Comparison of ENCODE assay signal across 8 mouse cellular contexts in genomic region chr10:40302140-40302985, GRCm38 (mm10). TPM values are rescaled to one million over a fixed set of nuclear protein-coding genes. Genes with fewer than 3 reads are reported as not detected.
DNase-seq lines count a peak whose midpoint lies in the region; ATAC-seq and TF ChIP-seq lines count a peak whose summit lies in the region.

Gene Amd1, minus strand, starts transcription at chr10:40302186.

- peak within 1 kb of the TSS; percentile 97 for H3K9ac ChIP-seq in hindbrain, embryonic 13.5 days

- ATAC-seq in Patski, result peak; percentile 84
- peak; percentile 98 for ATAC-seq in hindbrain, embryonic 13.5 days (ENCODE audit: low FRiP score)

- peak within 1 kb of the TSS; percentile 99 for H3K27ac ChIP-seq in hindbrain, embryonic 13.5 days

- H3K4me1 ChIP-seq in hindbrain, embryonic 13.5 days (replicated peaks), result peaks cover 26% of the 10 kb centered on the region

- peak; percentile 89 for DNase-seq in Patski (ENCODE audit: low read depth, low spot score)
- peak; percentile 100 for DNase-seq in cerebellum, postnatal 14 days
- peak; percentile 98 to 100 for DNase-seq in frontal cortex, postnatal 14 days (ENCODE audit: low spot score in 2 of 2)
- DNase-seq in layer of hippocampus, postnatal 25 days (ENCODE audit: extremely low spot score in 1 of 2, low spot score in 1 of 2), result peak; percentile 100
- peak; percentile 99 for DNase-seq in lung, postnatal 25 days (ENCODE audit: low spot score)
- DNase-seq in retina, embryonic 14.5 days (ENCODE audit: low spot score), result peak; percentile 100
- DNase-seq in thymus, postnatal 4 days, result peak; percentile 100

- in situ Hi-C loops in Patski (cut with MboI; ENCODE audit: low pct_unique_long_range_greater_than_20kb), result no loop called here

- no peaks in the 10 kb centered on the region for H3K27me3 ChIP-seq in Patski
- H3K27me3 ChIP-seq in hindbrain, embryonic 13.5 days, result no peaks in the 10 kb centered on the region

- H3K36me3 ChIP-seq in hindbrain, embryonic 13.5 days, result no peaks in the 10 kb centered on the region

- H3K4me2 ChIP-seq in hindbrain, embryonic 13.5 days, result peak within 1 kb of the TSS; percentile 75

- TF ChIP-seq CTCF in Patski (IDR thresholded peaks at IDR 0.05), result no peak

- under 1% methylated on average over 55 of the region's 55 CpGs for WGBS in hindbrain, embryonic 13.5 days

- H3K9me3 ChIP-seq in hindbrain, embryonic 13.5 days, result no peaks in the 10 kb centered on the region

- CTCF ChIA-PET in Patski (lab: Charles Lee), result interaction anchor here (1.1 to 1.8 kb wide), 4 partner anchors 14 to 222 kb away, joined by 3 to 5 read pairs (median 4); no protein-coding TSS in a partner anchor

- POLR2A ChIA-PET in Patski (lab: Charles Lee), result interaction anchor here (1.0 kb wide), 2 partner anchors 44 to 48 kb away, joined by 3 to 4 read pairs; no protein-coding TSS in a partner anchor

- H3K4me3 ChIP-seq in hindbrain, embryonic 13.5 days, result peak within 1 kb of the TSS; percentile 97

RNA-seq across cellular contexts. Expression of gene Amd1, which starts in this region (rescaled TPM):
- polyA plus RNA-seq in Patski (2021), result 56.5 TPM
- 40.4 and 43.3 TPM in 2 replicates for polyA plus RNA-seq in hindbrain, embryonic 13.5 days (2015; fragmentation: Nextera tagmentation; extraction: Ambion mirVana)
- 10 to 100 TPM; 67.2 to 80.9 TPM for total RNA-seq in layer of hippocampus, postnatal 25 days (2021)

Comparison
In these comparisons a context has a peak if more than half of its experiments do, and no peak if none do; other contexts are left out.
1. Peak in every context shown above with its lines: DNase-seq, ATAC-seq, H3K4me3 ChIP-seq and H3K27ac ChIP-seq.